Mouse (Mus musculus) forebrain, embryonic 15.5 days (tissue): ENCODE results near the gene Psmd7. TPM values are rescaled to one million over a fixed set of nuclear protein-coding genes. Genes with fewer than 3 reads are reported as not detected.
"Not testable (repeated sequence)": the region's sequence is repeated elsewhere in the genome, so short reads cannot be mapped to it uniquely, and the experiment has no call there.

Experiments
- ATAC-seq: fragments of 200-750 bp; cut with Nextera tagmentation; replicated peaks from 2 replicates; pipeline ENCODE4 v1.8.0; 2017; ENCODE audit warnings: mild to moderate bottlenecking, moderate TSS enrichment, moderate library complexity
- H3K27ac ChIP-seq: fragments of 300-500 bp; sonication (generic); replicated peaks from 2 replicates; pipeline ENCODE4 v1.5.1; 2015; ENCODE audit warnings: mild to moderate bottlenecking, inconsistent platforms
- H3K27me3 ChIP-seq: fragments of 300-500 bp; sonication (generic); 2 replicates; pipeline ENCODE4 v1.6.1; 2015; ENCODE audit warnings: inconsistent platforms
- H3K36me3 ChIP-seq: fragments of 300-500 bp; sonication (generic); 2 replicates; pipeline ENCODE4 v1.6.1; 2015; ENCODE audit warnings: mild to moderate bottlenecking, inconsistent platforms
- H3K4me1 ChIP-seq: fragments of 300-500 bp; sonication (generic); 2 replicates; pipeline ENCODE4 v1.6.1; 2015; ENCODE audit warnings: inconsistent platforms
- H3K4me2 ChIP-seq: fragments of 300-500 bp; sonication (generic); replicated peaks from 2 replicates; pipeline ENCODE4 v1.6.1; 2015; ENCODE audit warnings: mild to moderate bottlenecking, inconsistent platforms
- H3K4me3 ChIP-seq: fragments of 300-500 bp; sonication (generic); 2 replicates; pipeline ENCODE4 v1.5.1; 2015; ENCODE audit warnings: mild to moderate bottlenecking, inconsistent platforms
- H3K9ac ChIP-seq: fragments of 300-500 bp; sonication (generic); replicated peaks from 2 replicates; pipeline ENCODE4 v1.6.1; 2015; ENCODE audit warnings: mild to moderate bottlenecking, inconsistent platforms
- H3K9me3 ChIP-seq: fragments of 300-500 bp; sonication (generic); 2 replicates; pipeline ENCODE4 v1.6.1; 2016; ENCODE audit warnings: inconsistent platforms
- WGBS: fragments of 180-500 bp; shearing (Covaris S2); methylation state at CpG from one replicate; pipeline ENCODE4 v1.1.7; 2015; ENCODE audit warnings: mixed read lengths; 5-methylcytosine and 5-hydroxymethylcytosine counted together
- polyA plus RNA-seq: library from polyadenylated mRNA; unstranded; fragments of >200 nt; fragmentation: Nextera tagmentation; extraction: Ambion mirVana; gene quantifications from 2 replicates; pipeline ENCODE4 v1.2.1, GENCODE M21; 2015

Psmd7 gene
- 245 and 250 TPM in 2 replicates for polyA plus RNA-seq

- peak; percentile 98 for ATAC-seq
- no peaks in the 10 kb centered on the region for H3K27me3 ChIP-seq
- H3K4me1 ChIP-seq, result peaks cover 18% of the 10 kb centered on the region
- H3K27ac ChIP-seq, result peak within 1 kb of the TSS; percentile 82
- H3K4me3 ChIP-seq, result peak within 1 kb of the TSS; percentile 81
- H3K9ac ChIP-seq, result peak within 1 kb of the TSS; percentile 82
- WGBS, result 2% methylated on average over 48 of the region's 65 CpGs
- peak within 1 kb of the TSS; percentile 70 for H3K4me2 ChIP-seq
- no peaks in the 10 kb centered on the region for H3K9me3 ChIP-seq
- H3K36me3 ChIP-seq, result peaks cover 21% of the 10 kb centered on the region
These were observed at the start of gene Psmd7 for GRCm38 (mm10) chr8:107587995-107588780. Gene Psmd7, minus strand, starts transcription at chr8:107588464.

- H3K4me1 ChIP-seq, result no peaks in the 10 kb centered on the region
- H3K4me2 ChIP-seq, result no peak overlapping the region
- no peaks in the 10 kb centered on the region for H3K9me3 ChIP-seq
- H3K9ac ChIP-seq, result no peak overlapping the region
- H3K36me3 ChIP-seq, result no peaks in the 10 kb centered on the region
- 94% methylated on average over 2 of the region's 2 CpGs for WGBS
- H3K27me3 ChIP-seq, result no peaks in the 10 kb centered on the region
- H3K4me3 ChIP-seq, result no peak overlapping the region
- no peak overlapping the region for H3K27ac ChIP-seq
- no peak for ATAC-seq
These were observed 45.5 kb upstream of the Psmd7 start for GRCm38 (mm10) chr8:107633734-107634133.

GRCm38 (mm10) chr8:107629701-107630100, 41.4 kb upstream of the Psmd7 start:
- 57% methylated on average over 11 of the region's 11 CpGs for WGBS
- H3K4me3 ChIP-seq, result no peak overlapping the region
- no peak overlapping the region for H3K9ac ChIP-seq
- H3K27me3 ChIP-seq, result no peaks in the 10 kb centered on the region
- no peak for ATAC-seq
- H3K4me2 ChIP-seq, result no peak overlapping the region
- H3K36me3 ChIP-seq, result no peaks in the 10 kb centered on the region
- no peak overlapping the region for H3K27ac ChIP-seq
- no peaks in the 10 kb centered on the region for H3K4me1 ChIP-seq
- H3K9me3 ChIP-seq, result no peaks in the 10 kb centered on the region

- Histone ChIP-seq H3K27me3 (no peaks in the 10 kb centered on the region), H3K4me2 (no peak overlapping the region), H3K36me3 (no peaks in the 10 kb centered on the region), H3K4me1 (no peaks in the 10 kb centered on the region), H3K9ac (no peak overlapping the region), H3K27ac (no peak overlapping the region), H3K4me3 (no peak overlapping the region), H3K9me3 (no peaks in the 10 kb centered on the region)
- ATAC-seq, result no peak
- 67% methylated on average over 8 of the region's 8 CpGs for WGBS
These were observed 40.4 kb upstream of the Psmd7 start for GRCm38 (mm10) chr8:107628501-107629149.

- Histone ChIP-seq H3K4me3 (no peak overlapping the region), H3K27ac (no peak overlapping the region), H3K9me3 (no peaks in the 10 kb centered on the region), H3K36me3 (no peaks in the 10 kb centered on the region), H3K9ac (no peak overlapping the region), H3K4me2 (no peak overlapping the region), H3K4me1 (no peaks in the 10 kb centered on the region), H3K27me3 (no peaks in the 10 kb centered on the region)
- 45% methylated on average over 9 of the region's 9 CpGs for WGBS
- no peak for ATAC-seq
These were observed 39.6 kb upstream of the Psmd7 start for GRCm38 (mm10) chr8:107627881-107628280.

- ATAC-seq, H3K27ac ChIP-seq, H3K36me3 ChIP-seq, H3K4me2 ChIP-seq, H3K9me3 ChIP-seq, H3K27me3 ChIP-seq, H3K4me1 ChIP-seq, H3K9ac ChIP-seq, H3K4me3 ChIP-seq: not testable (repeated sequence)
These were observed 36.0 kb upstream of the Psmd7 start for GRCm38 (mm10) chr8:107624301-107624700.

- Histone ChIP-seq H3K27me3 (no peaks in the 10 kb centered on the region), H3K4me2 (no peak overlapping the region), H3K36me3 (no peaks in the 10 kb centered on the region), H3K9ac (no peak overlapping the region), H3K4me3 (no peak overlapping the region), H3K9me3 (no peaks in the 10 kb centered on the region), H3K27ac (no peak overlapping the region), H3K4me1 (no peaks in the 10 kb centered on the region)
- 91% methylated on average over 10 of the region's 10 CpGs for WGBS
- no peak for ATAC-seq
These were observed 33.8 kb upstream of the Psmd7 start for GRCm38 (mm10) chr8:107621930-107622623.

- Histone ChIP-seq H3K27ac (no peak overlapping the region), H3K4me3 (no peak overlapping the region), H3K4me2 (no peak overlapping the region), H3K9me3 (no peaks in the 10 kb centered on the region), H3K9ac (no peak overlapping the region), H3K4me1 (no peaks in the 10 kb centered on the region), H3K36me3 (no peaks in the 10 kb centered on the region), H3K27me3 (no peaks in the 10 kb centered on the region)
- ATAC-seq, result no peak
- 75% methylated on average over 3 of the region's 3 CpGs for WGBS
These were observed 32.9 kb upstream of the Psmd7 start for GRCm38 (mm10) chr8:107621136-107621535.

- Histone ChIP-seq H3K36me3 (no peaks in the 10 kb centered on the region), H3K4me1 (no peaks in the 10 kb centered on the region), H3K4me3 (no peak overlapping the region), H3K9me3 (no peaks in the 10 kb centered on the region), H3K4me2 (no peak overlapping the region), H3K27me3 (no peaks in the 10 kb centered on the region), H3K9ac (no peak overlapping the region), H3K27ac (no peak overlapping the region)
- no peak; the same call in 1 of the 2 replicates for ATAC-seq
- WGBS, result 81% methylated on average over 10 of the region's 10 CpGs
These were observed 30.2 kb upstream of the Psmd7 start for GRCm38 (mm10) chr8:107618499-107618898.

- WGBS, result 86% methylated on average over 6 of the region's 6 CpGs
- no peak for ATAC-seq
These were observed 25.1 kb upstream of the Psmd7 start for GRCm38 (mm10) chr8:107613411-107613810.

GRCm38 (mm10) chr8:107610845-107611244, 22.6 kb upstream of the Psmd7 start:
- Histone ChIP-seq H3K9ac (no peak overlapping the region), H3K4me2 (no peak overlapping the region), H3K9me3 (no peaks in the 10 kb centered on the region), H3K4me1 (0 out of 2 replicates have a peak, but pooled peaks cover 4% of the 10 kb centered on the region), H3K27me3 (no peaks in the 10 kb centered on the region), H3K4me3 (no peak overlapping the region), H3K36me3 (no peaks in the 10 kb centered on the region), H3K27ac (no peak overlapping the region)
- ATAC-seq, result no peak
- 25% methylated on average over 11 of the region's 11 CpGs for WGBS

More at GRCm38 (mm10) chr8:107613411-107613810, 25.1 kb upstream of the Psmd7 start:
- H3K4me1 ChIP-seq, result no peaks in the 10 kb centered on the region
- H3K27ac ChIP-seq, result no peak overlapping the region
- no peaks in the 10 kb centered on the region for H3K9me3 ChIP-seq
- no peak overlapping the region for H3K4me3 ChIP-seq
- no peaks in the 10 kb centered on the region for H3K27me3 ChIP-seq
- H3K36me3 ChIP-seq, result no peaks in the 10 kb centered on the region
- no peak overlapping the region for H3K9ac ChIP-seq
- no peak overlapping the region for H3K4me2 ChIP-seq

GRCm38 (mm10) chr8:107608751-107609150, 20.5 kb upstream of the Psmd7 start:
- Histone ChIP-seq H3K4me1 (0 out of 2 replicates have a peak, but pooled peaks cover 4% of the 10 kb centered on the region), H3K36me3 (no peaks in the 10 kb centered on the region), H3K27ac (no peak overlapping the region), H3K9me3 (no peaks in the 10 kb centered on the region), H3K4me3 (no peak overlapping the region), H3K4me2 (no peak overlapping the region), H3K27me3 (no peaks in the 10 kb centered on the region), H3K9ac (no peak overlapping the region)
- WGBS, result 46% methylated on average over 7 of the region's 7 CpGs
- no peak for ATAC-seq
